Mouse (Mus musculus) stomach, postnatal 0 days (tissue): Measurements from ENCODE around the gene Cars2. TPM values are rescaled to one million over a fixed set of nuclear protein-coding genes. Genes with fewer than 3 reads are reported as not detected.

Experiments used
- ATAC-seq: fragments of 200-750 bp; cut with Nextera tagmentation; 2 replicates; pipeline ENCODE4 v1.8.0; 2017; ENCODE audit not compliant: low FRiP score, low TSS enrichment
- DNase-seq: peaks from one replicate; pipeline ENCODE4 v3.0.0-alpha.2; 2016; ENCODE audit warnings: low spot score
- H3K27ac ChIP-seq: fragments of 300-500 bp; sonication (generic); replicated peaks from 2 replicates; pipeline ENCODE4 v1.5.1; 2014; ENCODE audit warnings: mild to moderate bottlenecking, control low read depth
- H3K27me3 ChIP-seq: fragments of 300-500 bp; sonication (generic); 2 replicates; pipeline ENCODE4 v1.6.1; 2014; ENCODE audit warnings: low read length; ENCODE audit not compliant: control insufficient read depth, insufficient read depth
- H3K36me3 ChIP-seq: fragments of 300-500 bp; sonication (generic); 2 replicates; pipeline ENCODE4 v1.6.1; 2014; ENCODE audit warnings: low read length, mixed read lengths; ENCODE audit not compliant: control insufficient read depth, insufficient read depth
- H3K4me1 ChIP-seq: fragments of 300-500 bp; sonication (generic); replicated peaks from 2 replicates; pipeline ENCODE4 v1.6.1; 2014; ENCODE audit warnings: antibody characterized with exemption; ENCODE audit not compliant: control insufficient read depth, insufficient read depth
- H3K4me2 ChIP-seq: fragments of 300-500 bp; sonication (generic); replicated peaks from 2 replicates; pipeline ENCODE4 v1.6.1; 2014; ENCODE audit warnings: low read depth, mild to moderate bottlenecking, control low read depth, moderate library complexity
- H3K4me3 ChIP-seq: fragments of 300-500 bp; sonication (generic); 2 replicates; pipeline ENCODE4 v1.5.1; 2014; ENCODE audit warnings: low read depth, low read length, control low read depth
- H3K9ac ChIP-seq: fragments of 300-500 bp; sonication (generic); 2 replicates; pipeline ENCODE4 v1.6.1; 2014; ENCODE audit warnings: mild to moderate bottlenecking, low read length, control low read depth, mixed read lengths
- H3K9me3 ChIP-seq: fragments of 300-500 bp; sonication (generic); 2 replicates; pipeline ENCODE4 v1.6.1; 2016; ENCODE audit warnings: low read length; ENCODE audit not compliant: control insufficient read depth
- CTCF ChIP-seq: IDR thresholded peaks from 2 replicates; pipeline ENCODE4 v1.5.1; 2016; ENCODE audit warnings: antibody characterized with exemption, low read depth, mild to moderate bottlenecking, moderate library complexity
- EP300 ChIP-seq: optimal IDR thresholded peaks from 2 replicates; pipeline ENCODE3; 2016; ENCODE audit warnings: antibody characterized with exemption
- WGBS: fragments of 180-500 bp; shearing (Covaris S2); extraction: QIAGEN DNeasy Blood & Tissue Kit; methylation state at CpG from one replicate; pipeline ENCODE4 v1.1.7; 2014; 5-methylcytosine and 5-hydroxymethylcytosine counted together
- polyA plus RNA-seq: library from polyadenylated mRNA; unstranded; fragments of >200 nt; fragmentation: Nextera tagmentation; extraction: Ambion mirVana; gene quantifications from 2 replicates; pipeline ENCODE4 v1.2.1, GENCODE M21; 2015

Gene Cars2
- polyA plus RNA-seq, 1 experiment from 2014 or later: 11.7 TPM

DNA sequence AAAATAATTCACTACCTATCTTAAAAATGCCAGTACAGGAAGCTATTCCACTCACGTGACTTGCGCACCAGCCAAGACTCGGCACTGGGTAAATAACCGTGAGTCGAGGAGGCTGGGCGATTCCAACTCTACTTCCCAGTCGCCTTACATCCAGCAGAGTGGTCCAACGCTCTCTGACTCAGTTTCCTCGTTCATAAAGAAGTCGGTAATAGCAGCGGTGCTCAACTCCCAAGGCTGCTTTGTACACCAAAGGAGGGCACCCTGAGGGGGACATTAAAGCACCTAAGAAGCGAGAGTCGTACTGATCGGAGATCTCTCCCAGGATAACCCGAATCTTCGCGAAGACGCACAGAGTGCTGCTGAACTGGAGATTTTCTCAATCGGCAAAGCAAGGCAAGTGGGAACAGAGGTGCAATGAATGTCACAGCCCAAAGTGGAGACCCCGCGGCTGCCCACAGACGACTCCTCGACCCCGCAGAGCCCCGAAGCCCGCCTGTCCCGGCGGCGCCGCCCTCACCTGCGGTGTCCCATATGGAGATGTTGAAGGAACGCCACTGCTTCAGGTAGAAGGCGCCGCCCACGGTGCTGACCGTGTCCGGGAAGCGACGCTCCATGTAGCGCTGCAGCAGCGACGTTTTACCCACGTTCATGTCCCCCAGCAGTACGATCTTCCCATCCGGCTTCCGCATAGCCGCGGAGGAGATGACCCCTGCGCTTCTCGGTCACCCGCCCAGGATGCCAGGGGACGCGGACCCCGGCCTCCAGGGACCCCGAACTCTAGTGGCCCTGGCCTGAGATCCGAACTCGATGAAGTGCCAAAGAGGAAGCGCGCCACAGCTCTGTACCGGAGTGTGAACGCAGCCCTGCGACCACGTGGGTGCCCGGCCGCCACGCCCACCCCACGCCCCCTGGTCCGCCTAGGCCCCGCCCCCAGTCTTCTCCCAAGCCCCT, 72.5 kb downstream of the Cars2 start, which contains the start of gene Rab20:
Gene Rab20, minus strand, starts transcription at position 900 of the 951 bp plus-strand sequence.
- peak; percentile 77 for ATAC-seq
- DNase-seq: peak; percentile 86
- WGBS: under 1% methylated on average over 69 of the region's 69 CpGs
- no peak for TF ChIP-seq CTCF
- no peak for TF ChIP-seq EP300
- Histone ChIP-seq H3K36me3 (no peaks in the 10 kb centered on the region), H3K27me3 (no peaks in the 10 kb centered on the region), H3K4me1 (no peaks in the 10 kb centered on the region), H3K4me3 (peak within 1 kb of the TSS; percentile 59), H3K27ac (peak within 1 kb of the TSS; percentile 83), H3K9ac (peak within 1 kb of the TSS; percentile 65), H3K4me2 (peak within 1 kb of the TSS; percentile 98), H3K9me3 (no peaks in the 10 kb centered on the region)

DNA sequence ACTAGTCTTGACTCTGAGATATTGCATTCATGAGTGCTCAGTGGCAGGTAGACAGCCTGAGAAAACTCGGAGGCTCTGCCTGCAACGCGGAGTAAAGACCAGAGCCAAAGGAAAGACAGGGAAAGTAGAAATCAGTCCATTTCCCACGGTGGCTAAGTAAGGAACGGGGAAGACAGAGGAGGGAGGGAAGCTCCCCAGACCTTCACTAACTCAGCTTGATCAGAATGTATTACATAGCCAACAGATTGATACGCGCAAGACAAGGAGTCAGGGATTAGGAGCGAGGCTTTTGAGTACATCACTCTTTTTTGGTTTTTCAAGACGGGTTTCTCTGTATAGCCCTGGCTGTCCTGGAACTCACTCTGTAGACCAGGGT, 73.4 kb downstream of the Cars2 start:
- 20% methylated on average over 9 of the region's 9 CpGs for WGBS
- peak overlapping the region; percentile 27; the same call in 1 of the 2 replicates for H3K9ac ChIP-seq

DNA sequence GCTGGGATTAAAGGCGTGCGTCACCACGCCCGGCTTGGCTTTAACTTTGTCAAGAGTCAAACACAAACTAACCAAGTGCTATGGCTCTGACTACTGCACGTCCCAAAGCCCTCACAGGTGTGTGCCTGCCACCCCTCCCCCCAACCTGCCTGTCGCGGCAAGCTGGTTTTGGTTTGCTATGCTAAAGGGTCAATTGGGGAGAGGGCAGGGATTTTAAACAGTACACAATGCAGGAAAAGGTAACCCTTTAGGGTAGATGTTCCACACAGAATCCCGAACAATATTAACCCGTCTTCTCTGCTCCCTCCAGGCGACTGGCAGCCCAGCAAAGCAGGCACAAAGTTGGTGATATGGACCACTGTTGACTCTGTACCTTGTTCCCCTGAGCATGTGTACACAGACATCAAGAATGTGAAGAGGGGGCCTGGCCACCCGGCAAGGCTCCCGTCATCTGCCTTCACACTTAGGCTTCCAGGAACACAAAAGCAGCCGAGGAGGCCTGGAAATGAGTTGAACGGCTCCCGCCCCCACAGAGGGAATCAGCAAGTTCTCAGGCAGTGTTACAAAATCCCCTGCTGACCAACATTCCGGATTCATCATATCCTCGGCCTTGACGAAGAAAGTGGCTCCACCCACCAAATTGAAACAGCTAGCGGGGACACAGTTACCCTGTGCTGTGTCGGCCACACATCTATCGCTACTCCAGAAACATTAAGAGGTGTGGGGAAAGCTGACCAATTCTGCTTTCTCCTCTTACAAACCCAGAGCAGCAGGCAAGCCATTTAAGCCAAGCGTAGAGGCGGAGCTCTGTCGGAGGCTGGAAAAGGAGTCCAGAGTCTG, 74.0 kb downstream of the Cars2 start:
- peak overlapping the region; percentile 27; the same call in 1 of the 2 replicates for H3K9ac ChIP-seq
- H3K4me2 ChIP-seq: peak overlapping the region; percentile 98
- no peaks in the 10 kb centered on the region for H3K27me3 ChIP-seq
- H3K4me3 ChIP-seq: peak overlapping the region; percentile 59
- peak overlapping the region; percentile 78 for H3K27ac ChIP-seq
- TF ChIP-seq EP300 (no peak), CTCF (no peak)
- no peaks in the 10 kb centered on the region for H3K4me1 ChIP-seq
- peak; percentile 24; the same call in 1 of the 2 replicates for ATAC-seq
- DNase-seq: peak; percentile 60
- H3K9me3 ChIP-seq: no peaks in the 10 kb centered on the region
- H3K36me3 ChIP-seq: no peaks in the 10 kb centered on the region
- WGBS: 12% methylated on average over 24 of the region's 24 CpGs

More for the DNA sequence above, 73.4 kb downstream of the Cars2 start:
- no peaks in the 10 kb centered on the region for H3K9me3 ChIP-seq
- no peaks in the 10 kb centered on the region for H3K27me3 ChIP-seq
- H3K4me1 ChIP-seq: no peaks in the 10 kb centered on the region
- ATAC-seq (no peak), DNase-seq (no peak)
- peak overlapping the region; percentile 98 for H3K4me2 ChIP-seq
- H3K36me3 ChIP-seq: no peaks in the 10 kb centered on the region
- TF ChIP-seq CTCF (no peak), EP300 (no peak)
- peak overlapping the region; percentile 59 for H3K4me3 ChIP-seq
- peak overlapping the region; percentile 78 for H3K27ac ChIP-seq

DNA sequence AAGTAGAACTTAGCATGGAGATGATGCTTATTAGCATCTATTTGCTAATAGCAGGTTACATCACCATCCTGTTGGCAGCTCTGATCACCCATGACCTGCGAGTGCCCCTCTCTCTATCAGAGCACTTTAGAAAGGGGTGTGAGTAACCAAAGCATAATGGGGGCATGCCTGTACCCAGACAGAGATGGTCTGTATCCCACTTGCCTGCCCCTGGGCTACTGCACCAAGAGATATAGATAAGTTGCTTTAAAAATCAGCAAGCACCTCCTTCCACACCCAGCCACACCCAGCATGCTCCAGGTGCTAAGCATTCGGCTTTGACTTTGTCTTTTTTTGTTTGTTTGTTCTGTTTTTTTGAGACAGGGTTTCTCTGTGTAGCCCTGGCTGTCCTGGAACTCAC, 74.7 kb downstream of the Cars2 start:
- no peak for TF ChIP-seq EP300
- no peak for TF ChIP-seq CTCF
- ATAC-seq: no peak
- no peak overlapping the region for H3K4me2 ChIP-seq
- no peaks in the 10 kb centered on the region for H3K27me3 ChIP-seq
- H3K36me3 ChIP-seq: no peaks in the 10 kb centered on the region
- H3K9me3 ChIP-seq: no peaks in the 10 kb centered on the region
- no peak overlapping the region for H3K4me3 ChIP-seq
- H3K27ac ChIP-seq: no peak overlapping the region; the same call in 1 of the 2 replicates
- H3K4me1 ChIP-seq: no peaks in the 10 kb centered on the region
- H3K9ac ChIP-seq: no peak overlapping the region
- no peak for DNase-seq
- WGBS: 32% methylated on average over 2 of the region's 2 CpGs

DNA sequence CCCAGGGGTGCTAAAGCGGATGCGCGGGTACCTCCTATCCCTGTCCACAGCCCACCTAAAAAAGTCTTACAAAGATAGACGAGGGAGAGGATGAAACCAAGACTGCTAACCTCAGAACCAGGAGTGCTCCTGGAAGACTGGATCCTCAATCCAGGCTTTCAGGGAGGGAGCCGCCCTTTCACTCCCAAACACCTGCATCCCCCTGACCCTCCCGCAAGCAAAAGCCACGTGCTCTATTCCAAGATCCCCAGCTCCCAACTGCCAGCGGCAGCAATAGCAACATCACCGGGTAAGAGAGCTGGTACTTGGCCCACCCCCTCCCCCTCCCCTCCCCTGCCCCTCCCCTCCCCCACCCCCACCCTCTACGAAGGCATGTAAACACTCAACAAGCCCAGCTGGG, 75.2 kb downstream of the Cars2 start:
- 37% methylated on average over 9 of the region's 10 CpGs for WGBS
- no peak overlapping the region for H3K27ac ChIP-seq
- no peaks in the 10 kb centered on the region for H3K9me3 ChIP-seq
- no peaks in the 10 kb centered on the region for H3K36me3 ChIP-seq
- H3K4me2 ChIP-seq: no peak overlapping the region
- H3K9ac ChIP-seq: no peak overlapping the region
- no peak for ATAC-seq
- no peaks in the 10 kb centered on the region for H3K4me1 ChIP-seq
- H3K27me3 ChIP-seq: no peaks in the 10 kb centered on the region
- DNase-seq: no peak
- no peak for TF ChIP-seq EP300
- TF ChIP-seq CTCF: no peak
- no peak overlapping the region for H3K4me3 ChIP-seq
